Mouse (Mus musculus) fibroblast of lung, adult 2 months (primary cell): ENCODE measurements around the gene Fam177a.
"Not testable (repeated sequence)": the region's sequence is repeated elsewhere in the genome, so short reads cannot be mapped to it uniquely, and the experiment has no call there.

ENCODE experiments used
- DNase-seq: peaks from one replicate; pipeline ENCODE4 v3.0.0-alpha.2; 2011; ENCODE audit warnings: low read depth

Gene Fam177a

DNA sequence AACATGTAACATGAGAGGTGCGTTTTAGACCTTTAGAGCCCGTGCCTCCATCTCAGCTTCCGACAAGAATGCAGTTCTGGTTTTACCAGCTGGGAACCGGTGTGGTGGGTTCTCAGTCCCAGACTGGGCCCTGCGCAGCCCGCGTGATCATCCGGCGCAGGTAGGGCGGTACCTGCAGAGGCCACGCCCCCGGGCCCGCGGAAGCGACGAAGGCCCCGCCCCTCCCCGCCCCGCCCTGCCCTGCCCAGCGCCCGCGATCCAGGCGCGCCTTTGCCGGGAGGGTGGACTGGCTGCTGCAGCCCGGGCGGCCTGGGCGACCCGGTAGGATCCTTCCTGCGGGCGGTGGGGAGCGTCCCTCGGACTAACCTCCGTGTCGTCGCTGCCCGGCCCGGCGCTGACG, at the start of gene Fam177a:
TSS of gene Fam177a (plus strand) at position 228 of the 400 bp plus-strand sequence.
- DNase-seq, result not testable (repeated sequence)

DNA sequence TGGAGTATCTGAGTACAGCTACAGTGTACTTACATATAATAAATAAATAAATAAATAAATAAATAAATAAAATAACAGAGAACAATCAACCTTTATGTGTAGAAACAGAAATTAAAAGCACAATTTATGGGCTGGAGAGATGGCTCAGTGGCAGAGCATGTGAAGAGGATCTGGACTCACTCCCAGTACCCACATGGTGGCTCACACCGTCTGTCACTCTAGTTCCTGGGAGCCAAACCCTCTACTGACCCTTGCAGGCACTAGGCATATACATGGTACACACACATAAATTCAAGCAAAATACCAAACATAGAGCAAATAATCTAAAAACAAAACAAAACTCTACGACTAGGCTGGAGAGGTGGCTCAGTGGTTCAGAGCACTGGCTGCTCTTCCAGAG, 49.0 kb upstream of the Fam177a start:
- no peak for DNase-seq

DNA sequence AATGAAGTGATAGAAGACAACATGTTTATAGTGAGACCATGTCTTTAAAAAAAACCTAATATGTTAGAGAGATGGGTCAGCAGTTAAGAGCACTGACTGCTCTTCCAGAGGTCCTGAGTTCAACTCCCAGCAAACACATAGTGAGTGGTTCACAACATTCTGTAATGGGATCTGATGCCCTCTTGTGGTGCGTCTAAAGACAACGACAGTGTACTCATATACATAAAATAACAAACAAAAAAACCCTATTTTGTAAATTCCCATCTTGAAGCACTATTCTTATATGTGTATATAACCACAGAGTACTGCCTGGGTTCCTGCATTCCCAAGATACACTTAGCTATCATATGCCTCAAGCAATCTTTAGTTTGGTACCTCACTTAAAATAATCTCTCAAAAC, 45.6 kb upstream of the Fam177a start:
- DNase-seq, result not testable (repeated sequence)

DNA sequence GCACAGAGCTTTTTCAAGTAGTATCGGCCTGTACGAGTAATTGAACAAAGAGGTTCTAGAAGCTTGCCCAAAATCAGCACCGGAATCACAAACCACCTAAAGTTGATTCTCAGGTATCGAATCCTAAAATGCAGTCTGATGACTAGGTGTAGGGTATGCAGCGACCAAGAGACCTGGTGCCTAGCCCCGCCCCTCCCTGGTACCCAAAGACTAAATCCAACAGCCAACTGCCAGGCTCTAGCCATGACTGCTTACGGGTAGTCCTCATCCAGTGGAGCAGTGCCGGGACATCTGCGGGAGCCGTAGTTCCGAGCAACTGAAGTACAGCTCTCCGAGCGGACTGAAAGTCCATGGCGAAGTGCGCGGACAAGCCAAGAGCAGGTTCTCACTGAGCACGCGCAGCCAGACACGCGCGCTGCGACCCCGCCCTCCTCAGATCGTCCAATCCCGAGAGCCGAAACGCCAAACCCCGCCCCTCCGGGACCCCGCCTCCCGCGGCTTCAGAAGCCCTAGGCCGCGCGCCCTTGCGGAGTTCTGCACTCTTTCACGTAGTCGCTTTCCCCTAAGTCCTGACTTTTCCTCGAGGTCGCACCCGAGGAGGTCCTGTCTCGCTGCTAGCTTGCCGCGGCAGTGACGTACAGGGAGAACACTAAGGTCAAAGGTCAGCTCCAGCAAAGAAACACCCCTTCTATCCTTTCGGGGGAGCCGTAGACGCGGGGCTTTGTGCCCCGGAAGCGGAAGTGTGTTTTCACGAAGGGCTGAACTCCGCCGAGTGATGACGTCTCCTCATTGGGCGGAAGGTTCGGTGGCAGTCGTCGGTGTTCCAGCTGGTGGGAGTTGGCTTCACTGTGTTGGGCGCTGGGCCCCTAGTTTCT, 44.3 kb upstream of the Fam177a start, which contains the start of the genes 2700097O09Rik and Srp54a:
TSS of gene 2700097O09Rik (minus strand) at position 385 of the 875 bp plus-strand sequence.
TSS of gene Srp54a (plus strand) at position 537 of the 875 bp plus-strand sequence.
- peak; percentile 86 for DNase-seq

DNA sequence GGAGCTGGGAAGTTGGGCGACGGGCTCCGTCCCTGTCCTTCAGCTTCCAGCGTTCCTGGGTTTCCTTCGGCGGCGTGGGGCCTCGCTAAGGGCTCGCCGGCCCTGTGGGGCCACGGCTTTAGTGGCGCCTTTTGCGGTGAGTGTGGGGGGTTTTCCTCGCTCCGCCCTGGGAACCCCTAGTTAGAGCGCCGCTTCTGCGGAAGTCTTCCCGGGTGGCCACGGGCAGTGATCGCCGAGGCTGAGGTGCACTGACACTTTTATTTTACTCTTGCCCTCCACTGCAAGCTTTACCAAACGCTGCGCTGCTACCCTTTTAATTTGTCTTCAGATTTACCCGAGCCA, 43.7 kb upstream of the Fam177a start:
- not testable (repeated sequence) for DNase-seq

GRCm38 (mm10) chr12:55092127-55092526, 32.1 kb upstream of the Fam177a start:
- not testable (repeated sequence) for DNase-seq

DNA sequence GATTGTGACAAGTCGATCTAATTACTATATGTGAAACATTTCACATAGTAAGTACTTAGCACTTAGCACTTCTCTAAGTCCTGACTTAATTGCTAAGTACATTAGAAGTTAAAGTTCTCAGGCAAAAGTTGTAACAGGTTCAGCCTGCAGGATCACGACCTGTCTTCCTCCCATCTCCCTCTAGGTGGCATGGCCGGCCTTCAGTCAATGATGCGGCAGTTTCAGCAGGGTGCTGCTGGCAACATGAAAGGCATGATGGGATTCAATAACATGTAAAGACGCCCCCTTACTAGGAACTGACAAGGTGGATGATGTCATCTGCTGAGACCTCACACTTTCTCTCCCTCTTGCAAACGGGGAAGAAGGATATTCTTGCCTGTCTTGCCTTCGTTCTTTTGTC, 11.7 kb upstream of the Fam177a start:
- not testable (repeated sequence) for DNase-seq

GRCm38 (mm10) chr12:55124731-55125130, 462 bp downstream of the Fam177a start:
- not testable (repeated sequence) for DNase-seq

DNA sequence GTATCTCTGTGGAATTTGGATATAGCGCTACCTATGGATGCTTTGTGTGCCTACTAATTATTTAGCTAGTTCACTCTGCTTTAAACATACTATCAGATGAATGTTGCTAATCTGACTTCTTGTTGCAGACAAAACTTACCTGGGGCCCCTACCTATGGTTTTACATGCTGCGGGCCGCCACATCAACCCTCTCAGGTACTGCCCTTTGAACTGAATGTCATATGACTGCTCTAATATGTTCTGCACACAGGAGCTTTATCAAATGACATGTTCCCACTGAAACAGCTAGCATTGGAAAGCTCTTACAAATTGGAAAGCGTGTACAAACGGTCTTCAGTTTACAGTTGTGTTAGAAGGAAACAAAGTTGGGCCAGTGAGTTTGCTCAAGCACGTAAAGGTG, 11.3 kb downstream of the Fam177a start:
- not testable (repeated sequence) for DNase-seq

GRCm38 (mm10) chr12:55137859-55138258, 13.6 kb downstream of the Fam177a start:
- not testable (repeated sequence) for DNase-seq

DNA sequence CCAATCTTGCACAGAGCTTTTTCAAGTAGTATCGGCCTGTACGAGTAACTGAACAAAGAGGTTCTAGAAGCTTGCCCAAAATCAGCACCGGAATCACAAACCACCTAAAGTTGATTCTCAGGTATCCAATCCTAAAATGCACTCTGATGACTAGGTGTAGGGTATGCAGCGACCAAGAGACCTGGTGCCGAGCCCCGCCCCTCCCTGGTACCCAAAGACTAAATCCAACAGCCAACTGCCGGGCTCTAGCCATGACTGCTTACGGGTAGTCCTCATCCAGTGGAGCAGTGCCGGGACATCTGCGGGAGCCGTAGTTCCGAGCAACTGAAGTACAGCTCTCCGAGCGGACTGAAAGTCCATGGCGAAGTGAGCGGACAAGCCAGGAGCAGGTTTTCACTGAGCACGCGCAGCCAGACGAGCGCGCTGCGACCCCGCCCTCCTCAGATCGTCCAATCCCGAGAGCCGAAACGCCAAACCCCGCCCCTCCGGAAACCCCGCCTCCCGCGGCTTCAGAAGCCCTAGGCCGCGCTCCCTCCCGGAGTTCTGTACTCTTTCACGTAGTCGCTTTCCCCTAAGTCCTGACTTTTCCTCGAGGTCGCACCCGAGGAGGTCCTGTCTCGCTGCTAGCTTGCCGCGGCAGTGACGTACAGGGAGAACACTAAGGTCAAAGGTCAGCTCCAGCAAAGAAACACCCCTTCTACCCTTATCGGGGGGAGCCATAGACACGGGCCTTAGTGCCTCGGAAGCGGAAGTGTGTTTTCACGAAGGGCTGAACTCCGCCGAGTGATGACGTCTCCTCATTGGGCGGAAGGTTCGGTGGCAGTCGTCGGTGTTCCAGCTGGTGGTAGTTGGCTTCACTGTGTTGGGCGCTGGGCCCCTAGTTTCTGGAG, 30.5 kb downstream of the Fam177a start, which contains the start of gene Srp54b:
TSS of gene Srp54b (plus strand) at position 546 of the 890 bp plus-strand sequence.
- not testable (repeated sequence) for DNase-seq

DNA sequence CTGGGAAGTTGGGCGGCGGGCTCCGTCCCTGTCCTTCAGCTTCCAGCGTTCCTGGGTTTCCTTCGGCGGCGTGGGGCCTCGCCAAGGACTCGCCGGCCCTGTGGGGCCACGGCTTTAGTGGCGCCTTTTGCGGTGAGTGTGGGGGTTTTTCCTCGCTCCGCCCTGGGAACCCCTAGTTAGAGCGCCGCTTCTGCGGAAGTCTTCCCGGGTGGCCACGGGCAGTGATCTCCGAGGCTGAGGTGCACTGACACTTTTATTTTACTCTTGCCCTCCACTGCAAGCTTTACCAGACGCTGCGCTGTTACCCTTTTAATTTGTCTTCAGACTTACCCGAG, 31.1 kb downstream of the Fam177a start:
- not testable (repeated sequence) for DNase-seq

DNA sequence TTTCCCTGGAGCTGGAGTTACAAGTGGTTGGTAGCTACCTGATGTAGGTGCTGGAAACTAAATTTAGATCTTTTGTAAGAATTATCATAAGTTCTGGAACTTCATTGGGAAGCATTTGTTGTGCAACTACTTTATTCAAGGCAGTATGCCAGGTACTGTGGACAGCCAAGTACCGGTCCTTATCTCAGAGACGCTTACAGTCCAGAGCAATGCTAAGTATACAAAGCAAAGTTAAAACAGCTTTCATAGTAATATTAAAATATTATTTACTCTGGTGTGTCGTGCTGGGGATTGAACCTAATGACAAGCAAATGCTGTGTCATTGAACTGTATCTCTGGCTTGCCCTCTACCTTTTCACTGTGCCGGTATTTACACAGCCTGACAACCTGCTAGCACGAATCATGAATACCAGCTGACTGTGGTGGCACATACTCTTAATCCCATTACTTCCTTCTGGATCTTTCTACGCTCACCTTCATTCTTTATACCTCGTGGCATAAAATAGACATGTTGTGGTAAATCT, 42.8 kb downstream of the Fam177a start:
- DNase-seq, result not testable (repeated sequence)

GRCm38 (mm10) chr12:55187686-55188085, 63.4 kb downstream of the Fam177a start:
- not testable (repeated sequence) for DNase-seq

GRCm38 (mm10) chr12:55189127-55189526, 64.9 kb downstream of the Fam177a start:
- DNase-seq, result not testable (repeated sequence)
